Mouse (Mus musculus) T-cell, adult 2 months (primary cell): ENCODE measurements around the gene Tfpt.
"Not testable (repeated sequence)": the region's sequence is repeated elsewhere in the genome, so short reads cannot be mapped to it uniquely, and the experiment has no call there.

ENCODE experiments used
- DNase-seq: peaks from one replicate; pipeline ENCODE4 v3.0.0; 2022; ENCODE audit warnings: low spot score

The Tfpt gene

GRCm38 (mm10) chr7:3574216-3574615 is 55.5 kb downstream of the Tfpt start:
- no peak for DNase-seq

- no peak for DNase-seq
These were observed 57.9 kb downstream of the Tfpt start for GRCm38 (mm10) chr7:3571847-3572246.

GRCm38 (mm10) chr7:3570580-3570979 is 59.1 kb downstream of the Tfpt start:
- DNase-seq = not testable (repeated sequence)
